Mouse (Mus musculus): ENCODE data around the gene Oas2.

The Oas2 gene

DNA sequence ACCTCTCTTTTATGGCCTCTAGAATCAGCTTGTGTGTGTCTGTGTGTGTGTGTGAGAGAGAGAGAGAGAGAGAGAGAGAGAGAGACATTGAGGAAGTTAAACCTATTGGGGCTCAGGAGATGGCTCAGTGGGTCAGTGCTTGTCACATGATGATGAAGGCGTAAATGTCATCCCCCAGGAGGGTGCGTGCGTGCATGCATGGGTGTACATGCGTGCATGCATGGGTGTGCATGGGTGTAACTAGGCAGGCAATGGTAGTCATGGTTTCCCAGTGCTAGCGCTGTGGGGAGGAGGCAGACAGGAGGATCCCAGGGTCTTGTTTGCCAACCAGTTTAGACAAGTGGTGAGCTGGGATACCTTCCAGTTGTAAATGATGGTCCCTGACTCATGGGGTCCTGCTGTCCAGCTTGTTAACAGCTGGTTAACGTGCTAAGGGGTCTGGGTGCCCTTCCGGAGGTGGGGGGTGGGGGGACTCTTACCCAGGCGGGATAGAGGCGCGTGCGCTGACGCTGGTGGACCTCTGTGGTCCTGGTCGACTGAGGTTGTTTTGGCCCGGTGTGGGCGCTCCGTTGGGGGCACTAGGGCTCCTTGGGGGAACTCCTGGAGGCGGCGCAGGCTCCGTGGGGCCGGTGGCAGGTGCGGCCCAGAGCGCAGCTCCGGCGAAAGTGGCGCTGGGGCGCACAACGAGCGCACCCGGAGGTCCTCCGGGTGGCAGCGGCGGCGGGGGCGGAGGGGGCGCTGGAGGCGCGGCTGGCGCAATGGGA, 55.5 kb downstream of the Oas2 start:
- no peak for DNase-seq

DNA sequence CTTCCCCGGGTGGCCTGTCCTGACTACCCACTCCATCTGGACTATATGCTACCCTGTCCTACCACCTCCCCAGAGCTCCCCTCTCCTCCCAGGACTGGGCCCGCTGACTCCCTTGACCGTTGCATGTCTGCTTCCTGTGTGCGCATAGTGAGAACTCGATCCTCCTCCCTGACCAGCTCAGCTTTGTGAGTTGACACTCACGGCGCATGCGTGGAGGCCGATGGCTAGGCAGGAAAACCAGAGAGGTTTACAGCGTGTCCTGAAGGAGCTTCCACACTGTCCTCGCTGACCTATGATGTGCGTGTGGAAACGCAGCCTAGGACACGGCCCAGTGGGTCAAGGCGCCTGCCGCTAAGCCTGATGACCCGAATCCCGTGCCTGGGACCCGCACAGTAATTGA, 57.6 kb downstream of the Oas2 start:
- DNase-seq: no peak

DNA sequence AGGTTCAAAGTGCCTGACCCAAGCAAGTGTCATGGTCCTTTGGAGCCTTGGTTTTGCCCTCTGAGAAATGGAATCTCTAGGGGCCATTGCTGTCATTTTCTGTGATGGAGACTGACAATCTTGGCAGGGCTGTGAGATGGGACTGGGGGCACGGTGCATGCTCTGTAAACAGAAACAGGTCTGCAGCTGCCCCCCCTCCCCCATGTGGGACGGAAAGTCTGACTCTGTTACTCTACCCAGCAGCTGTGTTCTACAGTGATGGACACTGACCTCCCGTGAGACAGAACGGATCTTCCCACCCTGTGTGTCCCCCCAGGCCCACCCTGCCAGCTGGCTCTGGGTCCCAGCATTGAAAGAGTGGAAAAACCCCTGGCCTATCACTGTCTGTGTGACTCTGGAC, 59.2 kb downstream of the Oas2 start:
- DNase-seq: no peak

DNA sequence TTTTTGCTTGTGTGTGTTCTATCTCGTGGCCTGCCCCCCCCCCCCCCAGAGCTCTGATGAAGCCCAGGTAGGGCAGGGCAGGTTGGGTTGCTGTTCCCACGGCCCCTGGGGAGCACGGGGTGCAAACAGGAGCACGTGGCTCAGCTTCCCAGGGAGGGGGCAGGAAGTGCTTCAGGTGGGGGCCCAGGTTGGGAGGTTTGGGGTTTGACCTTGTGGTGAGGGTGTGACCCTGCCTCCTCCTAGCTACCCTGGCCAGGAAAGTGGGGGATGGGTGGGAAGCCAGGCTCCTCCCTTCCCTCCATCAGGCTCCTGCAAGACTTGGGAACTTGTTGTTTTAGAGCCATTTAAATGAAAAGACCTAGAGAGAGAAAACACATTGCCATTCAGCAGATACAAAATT, 61.2 kb downstream of the Oas2 start:
- DNase-seq: no peak

DNA sequence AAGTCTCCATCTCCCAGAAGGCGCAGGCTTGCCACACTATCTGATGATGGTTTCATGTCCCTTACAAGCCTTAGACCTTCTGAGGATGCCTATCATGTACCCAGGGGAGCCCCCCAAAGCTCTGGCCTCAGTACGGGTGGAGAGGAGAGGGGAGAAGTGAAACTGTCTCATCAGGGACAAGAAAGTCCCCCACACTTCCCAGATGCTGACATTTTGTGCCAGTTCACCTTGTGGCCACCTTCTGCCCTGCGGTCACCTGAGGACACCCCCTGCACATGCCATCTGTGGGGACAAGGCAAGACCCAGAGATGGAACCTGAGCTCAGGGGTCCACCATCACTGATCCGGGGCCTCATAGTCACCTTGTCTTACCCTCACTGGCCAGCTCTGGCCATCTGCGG, 61.8 kb downstream of the Oas2 start:
- no peak for DNase-seq

DNA sequence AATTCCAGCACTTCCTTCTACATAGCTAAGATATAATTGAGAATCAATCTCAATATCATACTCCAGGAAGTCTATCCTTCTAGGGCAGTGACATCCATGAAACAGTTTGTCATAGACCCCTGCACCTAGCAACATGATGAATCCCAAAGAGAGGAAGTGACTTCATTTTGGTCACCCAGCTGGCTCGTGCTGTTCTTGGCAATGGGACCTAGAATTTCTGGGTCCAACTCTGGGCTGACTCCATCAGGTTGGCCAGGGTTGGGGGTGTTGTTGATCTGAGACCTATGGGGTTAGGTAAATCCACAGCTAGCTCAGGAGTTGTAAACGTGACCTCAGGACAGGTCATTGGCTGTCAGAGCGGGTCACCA, 62.2 kb downstream of the Oas2 start:
- DNase-seq: no peak

DNA sequence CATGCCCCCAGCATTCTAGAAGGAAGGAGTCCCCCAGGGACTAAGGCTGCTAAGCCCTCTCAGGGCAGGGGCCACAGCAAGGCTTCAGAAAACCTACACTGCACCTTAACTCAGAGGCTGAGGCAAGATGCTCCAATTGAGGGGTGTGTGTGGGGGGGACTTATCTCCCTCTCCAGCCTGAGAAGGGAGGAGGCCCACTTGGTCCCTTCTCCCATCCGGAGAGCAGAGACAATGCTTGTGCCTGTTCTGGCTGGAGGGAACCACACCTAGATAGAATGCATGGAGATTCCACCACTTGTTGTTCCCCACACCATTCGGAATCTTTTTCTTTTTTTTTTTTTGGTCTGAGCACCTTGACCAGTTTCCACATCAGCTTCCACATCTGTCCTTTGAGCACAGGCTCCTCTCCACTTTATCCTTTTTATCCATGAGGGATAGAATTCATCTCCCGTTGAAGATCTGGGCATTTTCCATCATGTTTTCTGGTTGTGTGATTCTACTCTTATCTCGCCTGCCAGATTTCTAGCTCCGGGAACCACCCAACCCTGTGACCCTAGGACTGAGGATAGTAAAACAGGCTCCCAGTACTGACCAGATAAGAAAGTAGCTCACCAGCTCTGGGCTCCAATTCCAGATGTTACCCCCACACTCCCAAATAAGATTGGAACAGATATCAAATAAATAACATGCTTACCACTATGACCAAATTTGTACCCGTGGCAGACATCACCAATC, 62.7 kb downstream of the Oas2 start:
- DNase-seq: no peak

DNA sequence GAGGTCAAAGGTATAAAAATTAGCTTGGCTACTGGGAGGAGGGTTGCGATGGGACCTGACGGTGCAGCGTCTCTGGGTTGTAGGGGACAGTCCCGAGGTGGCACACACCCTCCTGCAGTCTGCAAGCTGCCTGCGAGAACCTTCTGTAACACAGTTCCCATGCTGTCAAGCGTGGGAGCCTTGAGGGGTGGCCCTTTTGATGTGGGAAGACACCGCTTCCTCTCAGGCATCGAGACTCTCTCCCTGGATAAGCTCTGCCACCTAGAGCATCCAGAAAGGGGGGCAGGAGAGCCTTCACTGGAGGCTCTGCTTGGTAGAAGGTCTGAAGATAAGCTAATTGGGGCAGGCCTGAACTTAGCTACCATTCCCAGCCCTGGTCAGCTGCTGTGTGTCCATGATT, 64.0 kb downstream of the Oas2 start:
- no peak for DNase-seq

DNA sequence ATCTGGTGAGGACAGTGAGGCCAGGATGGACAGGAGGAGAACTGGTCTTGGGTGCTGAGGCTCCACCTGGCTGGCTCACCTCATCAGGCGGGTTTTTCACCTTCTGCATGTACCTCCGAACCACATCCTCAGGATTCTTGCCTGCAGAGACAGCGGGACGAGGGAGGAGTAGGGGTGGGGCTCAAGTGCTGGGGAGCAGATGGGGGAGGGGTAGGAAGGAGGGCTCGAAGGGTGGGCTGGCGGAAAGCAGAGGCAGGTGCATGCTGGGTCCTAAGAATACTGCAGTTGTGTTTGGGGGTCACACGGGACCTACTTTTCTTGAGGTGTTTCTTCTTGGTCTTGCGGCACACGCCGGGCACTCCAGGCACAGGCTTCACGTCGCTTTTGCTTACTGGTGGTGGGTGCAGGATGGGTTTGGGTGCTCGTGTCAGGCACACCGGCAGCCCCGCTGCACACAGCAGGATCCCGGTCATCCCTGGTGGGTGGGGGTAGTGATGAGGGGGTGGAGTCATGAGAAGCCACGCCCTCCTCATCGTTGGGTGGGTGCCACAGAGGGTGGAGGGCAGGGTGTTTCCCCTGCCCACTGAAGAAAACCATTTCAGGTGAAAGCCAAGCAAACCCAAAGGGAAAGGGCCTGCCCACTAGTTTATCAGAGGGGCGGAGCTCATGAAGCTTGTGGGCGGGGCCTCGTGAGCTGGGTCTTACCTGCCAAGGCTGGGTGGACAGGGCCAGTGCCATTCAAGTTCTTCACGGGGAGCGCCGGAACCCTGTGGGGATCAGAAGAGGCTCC, 66.5 kb downstream of the Oas2 start:
- no peak for DNase-seq

DNA sequence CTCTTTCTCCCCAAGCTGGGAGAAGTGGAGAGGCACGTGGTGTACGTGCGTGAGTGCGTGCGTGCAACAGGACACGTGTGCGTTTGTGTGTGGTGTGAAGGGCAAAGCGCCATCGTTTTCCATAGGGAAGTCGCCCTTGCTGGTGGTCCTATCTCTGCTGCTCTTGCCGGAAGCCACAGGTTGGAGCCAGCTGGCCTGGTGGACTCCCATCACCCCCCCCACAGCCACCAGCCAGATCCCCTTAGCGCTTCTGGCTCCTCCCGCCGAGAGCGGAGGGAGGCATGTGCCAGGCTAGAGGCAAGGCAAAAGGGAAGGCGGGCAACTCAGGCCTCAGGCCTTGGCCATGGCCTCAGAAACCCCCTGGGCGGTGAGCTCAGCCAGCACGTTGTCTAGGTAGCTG, 68.7 kb downstream of the Oas2 start:
- DNase-seq: no peak

Measured in right cerebral cortex, postnatal 4 days (tissue).